ENCODE assay signal across 12 mouse cellular contexts in genomic region chr11:70594253-70594989, GRCm38 (mm10). TPM values are rescaled to one million over a fixed set of nuclear protein-coding genes. Genes with fewer than 3 reads are reported as not detected.
DNase-seq lines count a peak whose midpoint lies in the region; ATAC-seq lines count a peak whose summit lies in the region.
"Had no signal": no experiment of that assay in that cellular context is flagged by ENCODE, and none has a peak within 500 bp of the region (broad histone marks: within the 10 kb centered on the region; RNA-seq: fewer than 3 reads in every experiment).

No protein-coding gene starts in this region.

- H3K27me3 ChIP-seq in heart, embryonic 12.5 days (replicated peaks): no peaks in the 10 kb centered on the region
- no peaks in the 10 kb centered on the region for H3K27me3 ChIP-seq in lung, embryonic 16.5 days (ENCODE audit: control insufficient read depth, insufficient read depth, low read depth, low read length)
- H3K27me3 ChIP-seq: embryonic facial prominence, embryonic 13.5 days; stomach, embryonic 15.5 days had no signal

- H3K4me2 ChIP-seq in heart, embryonic 12.5 days: no peak overlapping the region
- no peak overlapping the region for H3K4me2 ChIP-seq in lung, embryonic 16.5 days (ENCODE audit: low read depth, low read length)
- H3K4me2 ChIP-seq: embryonic facial prominence, embryonic 13.5 days; midbrain, embryonic 11.5 days had no signal

- H3K4me1 ChIP-seq in heart, embryonic 12.5 days (replicated peaks): peaks cover 14% of the 10 kb centered on the region
- no peaks in the 10 kb centered on the region for H3K4me1 ChIP-seq in lung, embryonic 16.5 days (replicated peaks; ENCODE audit: control insufficient read depth, insufficient read depth, low read length)

- H3K4me3 ChIP-seq in heart, embryonic 12.5 days: no peak overlapping the region
- no peak overlapping the region for H3K4me3 ChIP-seq in lung, embryonic 16.5 days (ENCODE audit: low read length)
- H3K4me3 ChIP-seq: embryonic facial prominence, embryonic 13.5 days; stomach, embryonic 15.5 days had no signal

- DNase-seq in heart, adult 18-20 months: peak; percentile 50 to 80
- peak; percentile 32 to 44 for DNase-seq in heart, postnatal 10 days
- no peak for DNase-seq in urinary bladder, postnatal 4 days (ENCODE audit: low spot score in 2 of 2)
- DNase-seq in layer of hippocampus, postnatal 10 days (ENCODE audit: low spot score in 2 of 2): no peak
- no peak for DNase-seq in embryo, embryonic 11 days

- H3K36me3 ChIP-seq in heart, embryonic 12.5 days: peaks cover 25% of the 10 kb centered on the region
- H3K36me3 ChIP-seq in lung, embryonic 16.5 days (ENCODE audit: control insufficient read depth, insufficient read depth, low read length): peaks cover 4% of the 10 kb centered on the region; the same call in 1 of the 2 replicates

- H3K27ac ChIP-seq in heart, embryonic 12.5 days (ENCODE audit: poor library complexity, severe bottlenecking): no peak overlapping the region
- H3K27ac ChIP-seq in lung, embryonic 16.5 days (ENCODE audit: low read length): no peak overlapping the region
- H3K27ac ChIP-seq: embryonic facial prominence, embryonic 13.5 days had no signal

- no peak for ATAC-seq in heart, embryonic 12.5 days (ENCODE audit: insufficient number of reproducible peaks, low FRiP score)
- ATAC-seq in CD4-positive, CD25-positive, alpha-beta regulatory T cell, adult 4 months: peak; percentile 74
- ATAC-seq in lung, embryonic 16.5 days (ENCODE audit: low read depth): peak; percentile 28; the same call in 1 of the 2 replicates

- no peak overlapping the region for H3K9ac ChIP-seq in heart, embryonic 12.5 days
- no peak overlapping the region for H3K9ac ChIP-seq in lung, embryonic 16.5 days (ENCODE audit: low read length)
- H3K9ac ChIP-seq: embryonic facial prominence, embryonic 13.5 days; stomach, embryonic 15.5 days had no signal

- no peaks in the 10 kb centered on the region for H3K9me3 ChIP-seq in heart, embryonic 12.5 days (replicated peaks)
- H3K9me3 ChIP-seq in lung, embryonic 16.5 days (ENCODE audit: control insufficient read depth, low read length): no peaks in the 10 kb centered on the region
- H3K9me3 ChIP-seq: embryonic facial prominence, embryonic 13.5 days; stomach, embryonic 15.5 days had no signal

- intact Hi-C loops in heart, postnatal 10 days (cut with DNase I): no loop called here

- 71% methylated on average over 15 of the region's 15 CpGs for WGBS in heart, embryonic 12.5 days
- WGBS in lung, embryonic 16.5 days: 59% methylated on average over 15 of the region's 15 CpGs

RNA-seq across cellular contexts. Expression of gene 4930544D05Rik, which starts 21.2 kb away (rescaled TPM):
- total RNA-seq in heart, adult 18-20 months (2021): not detected
- not detected in 2 replicates for polyA plus RNA-seq in heart, embryonic 12.5 days (2016; fragmentation: Nextera tagmentation; extraction: Ambion mirVana)
- under 1 TPM in 1 of 2 experiments, not detected in 1; 0.71 TPM for polyA plus RNA-seq in CD4-positive, CD25-positive, alpha-beta regulatory T cell, adult 4 months (2017; shearing (Covaris generic))
- total RNA-seq in heart, postnatal 10 days (2021): not detected
- not detected in 2 replicates for polyA plus RNA-seq in lung, embryonic 16.5 days (2015; fragmentation: Nextera tagmentation; extraction: Ambion mirVana)
- 1 to 10 TPM in 1 of 2 experiments, not detected in 1; 1.1 TPM for total RNA-seq in layer of hippocampus, postnatal 10 days (2021)
- polyA plus RNA-seq: embryonic facial prominence, embryonic 13.5 days; midbrain, embryonic 11.5 days had no signal

RNA-seq across cellular contexts. Expression of gene Chrne, which starts 24.6 kb away (rescaled TPM):
- not detected for total RNA-seq in heart, adult 18-20 months (2021)
- 0.37 TPM in 1 of 2 replicates, not detected in the other for polyA plus RNA-seq in heart, embryonic 12.5 days (2016; fragmentation: Nextera tagmentation; extraction: Ambion mirVana)
- 1 to 10 TPM; 1.4 to 2.1 TPM for polyA plus RNA-seq in CD4-positive, CD25-positive, alpha-beta regulatory T cell, adult 4 months (2017; shearing (Covaris generic))
- total RNA-seq in heart, postnatal 10 days (2021): not detected
- polyA plus RNA-seq in lung, embryonic 16.5 days (2015; fragmentation: Nextera tagmentation; extraction: Ambion mirVana): 0.33 TPM in 1 of 2 replicates, not detected in the other
- total RNA-seq in layer of hippocampus, postnatal 10 days (2021): under 1 TPM in 1 of 2 experiments, not detected in 1; 0.94 TPM
- polyA plus RNA-seq: embryonic facial prominence, embryonic 13.5 days; midbrain, embryonic 11.5 days; stomach, embryonic 15.5 days had no signal

RNA-seq across cellular contexts. Expression of gene Mink1, which starts 31.7 kb away (rescaled TPM):
- 10 to 100 TPM; 41.3 to 48.0 TPM for total RNA-seq in heart, adult 18-20 months (2021)
- 13.7 and 14.8 TPM in 2 replicates for polyA plus RNA-seq in heart, embryonic 12.5 days (2016; fragmentation: Nextera tagmentation; extraction: Ambion mirVana)
- 1 to 10 TPM; 5.6 to 8.4 TPM for polyA plus RNA-seq in CD4-positive, CD25-positive, alpha-beta regulatory T cell, adult 4 months (2017; shearing (Covaris generic))
- total RNA-seq in heart, postnatal 10 days (2021): 10 to 100 TPM; 40.4 to 43.3 TPM
- 10.3 and 10.5 TPM in 2 replicates for polyA plus RNA-seq in lung, embryonic 16.5 days (2015; fragmentation: Nextera tagmentation; extraction: Ambion mirVana)
- 100 to 1,000 TPM; 208 to 249 TPM for total RNA-seq in layer of hippocampus, postnatal 10 days (2021)

RNA-seq across cellular contexts. Expression of gene Gp1ba, which starts 44.5 kb away (rescaled TPM):
- under 1 TPM; 0.21 to 0.35 TPM for total RNA-seq in heart, adult 18-20 months (2021)
- polyA plus RNA-seq in heart, embryonic 12.5 days (2016; fragmentation: Nextera tagmentation; extraction: Ambion mirVana): 1.4 and 2.2 TPM in 2 replicates
- under 1 TPM; 0.39 to 0.43 TPM for polyA plus RNA-seq in CD4-positive, CD25-positive, alpha-beta regulatory T cell, adult 4 months (2017; shearing (Covaris generic))
- under 1 TPM; 0.17 to 0.43 TPM for total RNA-seq in heart, postnatal 10 days (2021)
- 0.35 and 0.50 TPM in 2 replicates for polyA plus RNA-seq in lung, embryonic 16.5 days (2015; fragmentation: Nextera tagmentation; extraction: Ambion mirVana)
- not detected for total RNA-seq in layer of hippocampus, postnatal 10 days (2021)
- total RNA-seq: layer of hippocampus, postnatal 14 days had no signal

RNA-seq across cellular contexts. Expression of gene Rnf167, which starts 52.6 kb away (rescaled TPM):
- 10 to 100 TPM; 51.4 to 63.0 TPM for total RNA-seq in heart, adult 18-20 months (2021)
- 67.4 and 70.1 TPM in 2 replicates for polyA plus RNA-seq in heart, embryonic 12.5 days (2016; fragmentation: Nextera tagmentation; extraction: Ambion mirVana)
- 100 to 1,000 TPM; 389 to 496 TPM for polyA plus RNA-seq in CD4-positive, CD25-positive, alpha-beta regulatory T cell, adult 4 months (2017; shearing (Covaris generic))
- 10 to 100 TPM; 50.2 to 50.4 TPM for total RNA-seq in heart, postnatal 10 days (2021)
- 129 and 134 TPM in 2 replicates for polyA plus RNA-seq in lung, embryonic 16.5 days (2015; fragmentation: Nextera tagmentation; extraction: Ambion mirVana)
- 10 to 100 TPM; 60.3 to 61.5 TPM for total RNA-seq in layer of hippocampus, postnatal 10 days (2021)

Comparison
In these comparisons a context has a peak if more than half of its experiments do, and no peak if none do; other contexts are left out.
1. DNase-seq: peak in heart, adult 18-20 months (2 of 2) and heart, postnatal 10 days (2 of 2); none in urinary bladder, postnatal 4 days (0 of 2), layer of hippocampus, postnatal 10 days (0 of 2) and embryo, embryonic 11 days (single experiment).
2. RNA of gene Mink1, which starts 31.7 kb away (total RNA-seq): 208 to 249 TPM in layer of hippocampus, postnatal 10 days; 41.3 to 48.0 TPM in heart, adult 18-20 months and 40.4 to 43.3 TPM in heart, postnatal 10 days; every median in the first group is over 4 times any median in the second.